Mouse (Mus musculus) naive thymus-derived CD4-positive, alpha-beta T cell, adult 5 months (primary cell): Measurements from ENCODE around the gene 0610037L13Rik. TPM values are rescaled to one million over a fixed set of nuclear protein-coding genes. Genes with fewer than 3 reads are reported as not detected.

ENCODE experiments used
- polyA plus RNA-seq: library from polyadenylated mRNA; unstranded; fragments of 100-300 nt; shearing (Covaris generic); gene quantifications from one replicate; pipeline ENCODE4 v1.2.1, GENCODE M21; 2017

0610037L13Rik gene
- polyA plus RNA-seq = 62.0 TPM

GRCm38 (mm10) chr4:107889731-107890432 is at the start of gene 0610037L13Rik:
0610037L13Rik (plus strand) TSS chr4:107889813.

DNA sequence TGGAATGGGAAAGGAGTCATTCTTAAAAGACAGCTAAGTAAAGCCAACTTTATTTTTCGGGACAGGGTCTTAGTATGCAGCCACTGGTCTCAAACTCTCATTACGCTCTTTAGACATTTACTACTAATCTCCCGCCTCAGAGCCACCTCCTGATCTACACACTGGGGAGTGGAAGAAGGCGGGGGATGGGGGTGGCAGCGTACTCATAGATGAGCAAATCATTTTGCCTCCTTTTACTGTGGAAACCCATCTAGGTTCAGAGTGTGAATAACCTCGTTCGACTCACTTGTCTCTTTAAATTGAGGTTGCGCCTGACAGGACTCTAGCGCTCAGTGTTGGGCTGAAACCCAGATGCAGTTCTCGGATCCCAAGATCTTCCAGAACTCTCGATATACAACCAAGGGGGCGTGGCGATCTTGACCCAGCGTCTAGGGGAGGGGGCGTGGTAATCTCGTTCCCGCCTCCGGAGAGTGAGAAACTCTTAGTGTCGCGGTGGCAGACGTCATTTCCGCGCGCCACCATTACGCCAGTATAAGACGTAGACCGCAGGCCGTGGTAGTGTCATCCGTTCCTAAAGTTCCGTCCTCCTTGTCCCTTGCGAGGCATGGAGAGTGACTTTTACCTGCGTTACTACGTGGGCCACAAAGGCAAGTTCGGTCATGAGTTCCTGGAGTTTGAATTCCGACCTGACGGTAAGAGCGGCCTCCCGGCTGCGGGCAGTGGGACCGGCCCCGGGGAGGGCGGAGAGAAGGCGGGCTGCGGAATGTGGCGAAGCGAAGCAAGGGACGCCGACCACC is 10.2 kb upstream of the 0610037L13Rik start, which contains the start of gene Magoh:
Gene Magoh, plus strand, starts transcription at position 502 of the 797 bp plus-strand sequence.

GRCm38 (mm10) chr4:107923145-107923802 is 33.7 kb downstream of the 0610037L13Rik start, which contains the start of gene Cpt2:
Cpt2 (minus strand) TSS chr4:107923610.

Other genes starting within 250 kb of the 0610037L13Rik start
- gene Dmrtb1, start 205.6 kb upstream of the 0610037L13Rik start, polyA plus RNA-seq = not detected
- gene Lrp8, start 87.6 kb upstream of the 0610037L13Rik start, polyA plus RNA-seq = 7.4 TPM
- gene Magoh, start 10.1 kb upstream of the 0610037L13Rik start, polyA plus RNA-seq = 150 TPM
- gene Cpt2, start 33.8 kb downstream of the 0610037L13Rik start, polyA plus RNA-seq = 4.5 TPM
- gene Slc1a7, start 78.5 kb downstream of the 0610037L13Rik start, polyA plus RNA-seq = not detected
- gene Podn, start 206.6 kb downstream of the 0610037L13Rik start, polyA plus RNA-seq = not detected